Mouse (Mus musculus) mammary gland, adult 2 months (tissue): ENCODE measurements around the gene Gap43. TPM values are rescaled to one million over a fixed set of nuclear protein-coding genes. Genes with fewer than 3 reads are reported as not detected.

Experiments used
- polyA plus RNA-seq: library from polyadenylated mRNA; depleted of rRNA; stranded (reverse); fragments of >200 nt; gene quantifications from 2 replicates; pipeline ENCODE4 v1.2.3, GENCODE M21; 2012; ENCODE audit warnings: low replicate concordance; rRNA removed

Gap43 gene
- 0.26 and 0.42 TPM in 2 replicates for polyA plus RNA-seq

DNA sequence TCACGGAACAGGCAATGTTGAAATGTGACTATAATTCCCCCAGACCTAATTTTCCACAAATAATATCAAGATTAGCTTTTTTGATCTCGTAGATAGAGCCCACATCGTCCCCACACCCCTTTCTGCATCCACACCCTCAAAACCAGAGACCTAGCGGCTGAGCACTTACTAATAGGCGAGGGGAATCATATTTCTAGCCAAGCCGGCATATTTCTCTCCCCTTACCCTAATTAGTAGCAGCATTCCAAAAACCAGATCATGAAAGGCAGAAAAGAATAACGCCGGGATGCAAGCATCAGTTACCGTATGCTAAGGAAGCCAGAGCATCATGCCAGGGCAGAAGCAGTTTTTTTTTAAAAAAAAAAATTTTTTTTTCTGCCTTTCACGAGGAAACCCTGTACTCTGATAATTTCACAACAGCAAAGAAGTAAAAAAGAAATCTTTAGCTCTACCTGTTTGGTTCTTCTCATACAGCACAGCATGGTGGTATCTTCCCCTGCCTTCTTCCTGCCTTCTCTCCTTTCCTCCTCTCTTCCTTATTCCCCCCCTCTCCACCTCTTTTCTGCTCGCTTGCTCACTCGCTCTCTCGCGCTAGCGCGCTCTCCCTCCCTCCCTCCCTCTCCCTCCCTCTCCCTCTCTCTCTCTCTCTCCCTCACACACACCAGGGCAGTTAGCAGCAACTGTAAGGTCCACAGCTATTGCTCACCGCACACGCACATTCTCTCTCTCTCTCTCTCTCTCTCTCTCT, at the start of gene Gap43:
Gene Gap43 (minus strand): TSS at position 631 of the 748 bp plus-strand sequence.

